Mouse (Mus musculus) C2C12 (cell line): Measurements from ENCODE around the gene Nol4l. TPM values are rescaled to one million over a fixed set of nuclear protein-coding genes. Genes with fewer than 3 reads are reported as not detected.

ENCODE experiments used
- H3K27me3 ChIP-seq: one replicate; pipeline ENCODE4 v1.6.1; 2011; ENCODE audit not compliant: control insufficient read depth, insufficient read depth, insufficient read length
- H3K36me3 ChIP-seq: one replicate; pipeline ENCODE4 v1.6.1; 2011; ENCODE audit not compliant: control insufficient read depth, insufficient read depth
- H3K4me3 ChIP-seq: one replicate; pipeline ENCODE4 v1.5.1; 2011; ENCODE audit warnings: mild to moderate bottlenecking, control low read depth; ENCODE audit not compliant: poor library complexity, insufficient read depth, severe bottlenecking
- H3K79me2 ChIP-seq: one replicate; pipeline ENCODE4 v1.6.1; 2011; ENCODE audit not compliant: control insufficient read depth, insufficient read depth
- H3K79me3 ChIP-seq: one replicate; pipeline ENCODE4 v1.6.1; 2011; ENCODE audit warnings: low read depth, control low read depth
- H3ac ChIP-seq: one replicate; pipeline ENCODE3; 2011; ENCODE audit warnings: low read depth; ENCODE audit not compliant: control insufficient read depth, insufficient read length
- CEBPB ChIP-seq: IDR thresholded peaks from one replicate; pipeline ENCODE4 v1.6.1; 2011; ENCODE audit warnings: low read depth, mild to moderate bottlenecking, control low read depth, moderate library complexity
- CTCF ChIP-seq: IDR thresholded peaks from one replicate; pipeline ENCODE4 v1.5.1; 2011; ENCODE audit not compliant: control insufficient read depth, insufficient read depth, insufficient read length
- FOSL1 ChIP-seq: IDR thresholded peaks from one replicate; pipeline ENCODE4 v1.8.0; 2011; ENCODE audit warnings: mild to moderate bottlenecking, low read length; ENCODE audit not compliant: poor library complexity, insufficient read depth, severe bottlenecking
- MAX ChIP-seq: IDR thresholded peaks from one replicate; pipeline ENCODE4 v1.6.1; 2011; ENCODE audit warnings: mild to moderate bottlenecking, control low read depth
- MYOD1 ChIP-seq: IDR thresholded peaks from one replicate; pipeline ENCODE4 v1.6.1; 2011; ENCODE audit warnings: low read depth; ENCODE audit not compliant: control insufficient read depth, insufficient read length
- MYOG ChIP-seq: IDR thresholded peaks from one replicate; pipeline ENCODE4 v1.6.1; 2011; ENCODE audit not compliant: control insufficient read depth, insufficient read length; ENCODE audit errors: extremely low read depth
- USF1 ChIP-seq: IDR thresholded peaks from one replicate; pipeline ENCODE4 v1.6.1; 2011; ENCODE audit warnings: low read depth, mild to moderate bottlenecking, control low read depth, moderate library complexity
- polyA plus RNA-seq: library from polyadenylated mRNA; unstranded; fragments of >200 nt; fragmentation: generic; extraction: Trizol; gene quantifications from one replicate; pipeline ENCODE4 v1.2.1, GENCODE M21; 2012; ENCODE audit warnings: missing spikeins

Nol4l gene
- polyA plus RNA-seq, 1 experiment = 0.42 TPM

DNA sequence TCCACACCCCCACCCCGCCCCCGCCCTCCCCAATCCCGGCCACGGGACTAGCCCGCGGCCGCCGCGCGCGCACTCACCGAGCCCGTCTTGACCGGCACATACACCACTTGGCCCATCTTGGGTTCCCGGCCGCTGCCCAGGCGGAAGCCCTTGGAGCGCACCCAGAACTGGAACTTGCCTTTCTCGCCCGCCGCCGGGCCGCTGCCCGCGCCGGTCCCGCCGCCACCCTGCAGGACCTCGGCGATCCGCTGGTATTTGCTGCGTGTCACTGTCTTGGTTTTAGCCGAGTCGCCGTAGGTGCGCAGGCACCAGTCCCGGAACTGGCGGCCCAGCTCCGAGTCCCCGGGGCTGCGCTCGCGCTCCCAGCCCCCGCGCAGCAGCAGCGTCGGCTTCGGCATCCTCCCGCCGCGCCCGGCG lies 398 bp downstream of the Nol4l start:
- Histone ChIP-seq H3K79me3 (no peaks in the 10 kb centered on the region), H3K27me3 (peaks cover 47% of the 10 kb centered on the region), H3K79me2 (no peaks in the 10 kb centered on the region), H3K36me3 (no peaks in the 10 kb centered on the region), H3ac (no peak overlapping the region), H3K4me3 (peak overlapping the region; percentile 23)
- TF ChIP-seq MAX (no peak), CTCF (no peak), USF1 (no peak), MYOG (no peak), MYOD1 (no peak), FOSL1 (no peak), CEBPB (no peak)

DNA sequence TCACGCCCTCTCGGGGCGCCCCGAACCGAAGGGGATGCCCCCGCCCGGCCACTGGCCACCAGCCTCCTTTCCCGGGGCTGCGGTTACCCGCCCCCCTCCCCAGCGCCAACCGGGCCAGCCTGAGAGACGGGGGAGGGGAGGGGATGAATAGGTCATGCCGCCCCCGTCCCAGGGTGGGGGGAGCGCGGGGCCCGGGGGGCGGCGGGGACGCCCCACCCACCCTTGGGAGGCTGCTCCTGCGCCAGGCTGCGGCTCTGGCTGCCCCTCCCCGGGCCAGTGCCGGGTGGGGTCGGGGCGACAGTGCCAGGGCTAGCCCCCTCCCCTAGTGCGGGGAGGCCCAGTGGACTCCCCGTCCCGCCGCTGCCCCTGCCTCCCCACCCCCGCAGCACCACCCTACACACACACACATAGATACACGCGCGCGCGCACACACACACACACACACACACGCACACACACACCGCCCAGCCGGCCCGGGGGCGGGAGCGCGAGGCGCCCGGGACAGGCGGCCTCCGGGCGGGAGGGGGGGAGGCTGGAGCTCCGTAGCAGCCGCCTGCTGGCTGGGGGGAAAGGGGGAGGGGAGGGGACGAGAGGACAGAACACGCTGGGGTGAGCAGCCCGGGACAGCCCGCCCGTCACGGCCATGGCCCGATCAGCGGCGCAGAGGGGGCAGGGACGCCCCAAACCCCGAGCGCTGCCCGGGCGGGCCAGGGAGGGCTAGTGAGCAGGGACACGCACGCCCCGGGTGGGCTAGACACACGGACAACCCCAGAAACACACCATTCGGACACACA lies 1.0 kb downstream of the Nol4l start:
- TF ChIP-seq USF1 (no peak), FOSL1 (no peak)
- no peaks in the 10 kb centered on the region for H3K79me3 ChIP-seq
- H3K4me3 ChIP-seq = no peak overlapping the region
- no peaks in the 10 kb centered on the region for H3K36me3 ChIP-seq
- no peak overlapping the region for H3ac ChIP-seq
- H3K79me2 ChIP-seq = no peaks in the 10 kb centered on the region
- H3K27me3 ChIP-seq = peaks cover 48% of the 10 kb centered on the region

DNA sequence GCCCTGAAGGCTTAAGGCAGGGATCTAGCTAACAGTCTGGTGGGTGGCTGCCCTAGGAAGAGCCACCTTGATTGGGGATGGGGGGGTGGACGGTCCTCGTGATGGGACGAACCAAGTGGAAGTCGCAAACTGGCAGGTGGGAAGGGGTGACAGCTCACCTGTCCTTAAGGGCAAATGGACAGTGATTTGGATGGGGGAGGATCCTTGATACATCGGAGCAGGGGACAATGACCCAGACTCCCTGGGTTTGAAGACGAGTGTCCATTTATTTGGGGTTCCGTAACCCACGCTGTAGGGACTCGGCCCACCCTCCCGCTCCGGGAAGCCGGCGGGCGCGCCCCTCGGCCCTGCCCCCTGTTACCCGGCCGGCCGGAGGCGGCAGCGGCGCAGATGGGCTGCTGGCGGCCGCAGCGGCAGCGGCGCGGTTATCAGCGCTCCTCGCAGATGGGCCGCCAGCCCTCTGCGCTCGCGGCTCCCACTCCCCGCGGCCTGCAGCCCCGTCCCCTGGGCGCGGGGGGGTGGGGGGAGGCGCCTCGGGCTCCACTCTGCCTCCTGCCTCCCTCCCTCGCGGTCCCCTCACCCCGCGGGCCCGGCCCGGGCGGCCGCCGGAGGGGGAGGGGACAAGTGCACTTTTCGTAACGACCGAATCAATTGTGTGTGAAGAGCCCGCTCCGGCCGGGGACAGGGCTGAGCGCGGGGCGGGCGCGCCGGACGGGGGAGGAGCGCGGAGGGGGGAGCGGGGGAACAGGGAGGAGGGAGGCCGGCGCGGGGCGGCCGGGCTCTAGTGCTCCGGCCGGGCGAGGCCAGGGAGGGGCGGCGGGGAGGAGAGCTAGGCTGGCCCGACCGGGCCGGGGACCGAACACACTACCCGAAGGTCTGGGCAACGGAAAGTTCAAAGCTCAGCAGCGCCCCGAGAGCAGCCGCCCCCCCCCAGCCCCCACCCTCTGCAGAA lies 1.9 kb downstream of the Nol4l start:
- Histone ChIP-seq H3ac (no peak overlapping the region), H3K4me3 (no peak overlapping the region), H3K79me2 (no peaks in the 10 kb centered on the region), H3K36me3 (no peaks in the 10 kb centered on the region), H3K79me3 (no peaks in the 10 kb centered on the region), H3K27me3 (peaks cover 53% of the 10 kb centered on the region)
- no peak for TF ChIP-seq FOSL1
- no peak for TF ChIP-seq MYOG
- no peak for TF ChIP-seq MYOD1
- TF ChIP-seq USF1 = no peak
- TF ChIP-seq CEBPB = no peak
- no peak for TF ChIP-seq CTCF
- TF ChIP-seq MAX = no peak

DNA sequence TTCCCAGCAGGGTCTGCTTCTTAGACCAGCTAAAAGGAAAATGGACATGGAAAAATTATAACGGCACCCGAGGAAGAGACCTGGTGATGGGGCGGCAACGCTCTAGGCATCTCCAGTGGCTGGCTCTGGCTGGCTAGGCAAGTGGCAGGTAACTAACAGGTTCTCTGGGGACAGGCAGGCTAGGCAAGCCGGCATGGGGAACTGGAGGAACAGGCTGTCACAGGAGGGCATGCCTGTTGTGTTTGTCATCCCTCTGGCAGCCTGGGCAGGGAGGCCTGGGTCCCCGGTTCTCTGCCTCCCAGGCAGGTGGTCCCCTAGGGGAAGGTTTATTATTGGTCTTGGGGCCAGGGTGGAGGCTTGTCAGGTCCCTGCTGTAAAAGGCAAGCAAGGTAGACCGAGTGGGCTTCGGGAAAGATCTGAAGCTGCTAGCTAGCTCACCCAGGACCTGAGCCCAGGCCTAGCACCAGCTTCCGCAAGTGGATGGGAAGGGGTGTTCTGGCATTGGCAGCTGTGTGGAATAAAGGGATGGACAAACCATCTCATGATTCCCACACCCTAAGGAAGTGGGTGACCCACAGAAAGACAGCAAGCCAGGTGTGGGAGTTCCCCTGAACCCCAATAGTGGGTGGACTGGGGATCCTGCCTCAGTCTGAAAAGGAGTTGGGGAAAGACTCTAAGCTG lies 2.8 kb downstream of the Nol4l start:
- Histone ChIP-seq H3K79me2 (no peaks in the 10 kb centered on the region), H3K36me3 (no peaks in the 10 kb centered on the region), H3K79me3 (no peaks in the 10 kb centered on the region), H3K4me3 (no peak overlapping the region), H3ac (no peak overlapping the region), H3K27me3 (peaks cover 55% of the 10 kb centered on the region)
- TF ChIP-seq MAX (no peak), FOSL1 (no peak), MYOG (no peak), MYOD1 (no peak), CEBPB (no peak), CTCF (no peak)

DNA sequence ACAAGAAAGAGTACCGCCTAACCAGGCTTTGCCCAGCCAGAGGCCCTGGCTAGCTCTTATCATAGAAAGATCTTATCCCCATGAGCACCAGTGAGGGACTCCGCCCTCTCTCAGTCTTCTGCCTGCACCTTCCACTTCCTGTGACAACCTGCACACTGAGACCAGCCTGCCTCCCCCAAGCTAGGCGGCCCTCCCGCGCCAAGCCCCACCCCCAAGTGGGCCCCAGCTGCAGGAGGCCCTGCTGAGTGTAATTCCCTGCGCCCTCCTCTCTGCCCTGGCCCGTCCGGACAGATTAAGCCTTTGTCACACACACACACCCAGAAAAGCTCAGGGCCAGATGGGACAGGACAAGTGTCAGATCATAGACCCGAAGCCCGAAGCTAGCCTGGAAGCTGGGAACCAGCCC lies 3.9 kb downstream of the Nol4l start:
- Histone ChIP-seq H3K36me3 (no peaks in the 10 kb centered on the region), H3K79me3 (no peaks in the 10 kb centered on the region), H3K4me3 (no peak overlapping the region), H3ac (no peak overlapping the region), H3K27me3 (peaks cover 50% of the 10 kb centered on the region), H3K79me2 (no peaks in the 10 kb centered on the region)
- TF ChIP-seq MAX = no peak
- TF ChIP-seq CEBPB = no peak
- TF ChIP-seq MYOG = no peak
- no peak for TF ChIP-seq CTCF
- no peak for TF ChIP-seq USF1
- TF ChIP-seq MYOD1 = no peak
